Mouse (Mus musculus): ENCODE measurements around the gene Rps28. TPM values are rescaled to one million over a fixed set of nuclear protein-coding genes. Genes with fewer than 3 reads are reported as not detected.

The Rps28 gene
- polyA plus RNA-seq, 1 experiment from 2014 or later: 1,053 TPM

Other genes starting within 250 kb of the Rps28 start
- 40.5 and 42.4 TPM in 2 replicates for gene Zfp414, start 195.5 kb downstream of the Rps28 start, polyA plus RNA-seq (2015; fragmentation: Nextera tagmentation; extraction: Ambion mirVana)
- 0.27 and 0.34 TPM in 2 replicates for gene Pram1, start 186.5 kb downstream of the Rps28 start, polyA plus RNA-seq (2015; fragmentation: Nextera tagmentation; extraction: Ambion mirVana)
- gene Hnrnpm, start 137.7 kb downstream of the Rps28 start, polyA plus RNA-seq (2015; fragmentation: Nextera tagmentation; extraction: Ambion mirVana): 274 and 281 TPM in 2 replicates
- gene March2, start 105.9 kb downstream of the Rps28 start, polyA plus RNA-seq (2015; fragmentation: Nextera tagmentation; extraction: Ambion mirVana): 62.6 and 65.6 TPM in 2 replicates
- gene Rab11b, start 64.0 kb downstream of the Rps28 start, polyA plus RNA-seq (2015; fragmentation: Nextera tagmentation; extraction: Ambion mirVana): 257 and 267 TPM in 2 replicates
- 53.1 and 62.9 TPM in 2 replicates for gene Angptl4, start 42.7 kb downstream of the Rps28 start, polyA plus RNA-seq (2015; fragmentation: Nextera tagmentation; extraction: Ambion mirVana)
- 29.4 and 32.3 TPM in 2 replicates for gene Kank3, start 14.0 kb downstream of the Rps28 start, polyA plus RNA-seq (2015; fragmentation: Nextera tagmentation; extraction: Ambion mirVana)
- 404 and 428 TPM in 2 replicates for gene Ndufa7, start within 50 bp of the Rps28 start, polyA plus RNA-seq (2015; fragmentation: Nextera tagmentation; extraction: Ambion mirVana)
- 53.1 and 54.8 TPM in 2 replicates for gene Cd320, start 18.5 kb upstream of the Rps28 start, polyA plus RNA-seq (2015; fragmentation: Nextera tagmentation; extraction: Ambion mirVana)
- gene Gm7029, start 49.3 kb upstream of the Rps28 start, polyA plus RNA-seq (2015; fragmentation: Nextera tagmentation; extraction: Ambion mirVana): not detected in 2 replicates
- gene Kifc1, start 66.1 kb upstream of the Rps28 start, polyA plus RNA-seq (2015; fragmentation: Nextera tagmentation; extraction: Ambion mirVana): 3.5 and 7.7 TPM in 2 replicates
- gene Platr17, start 80.6 kb upstream of the Rps28 start, polyA plus RNA-seq (2015; fragmentation: Nextera tagmentation; extraction: Ambion mirVana): 0.19 and 0.30 TPM in 2 replicates
- 47.2 and 55.7 TPM in 2 replicates for gene Daxx, start 84.9 kb upstream of the Rps28 start, polyA plus RNA-seq (2015; fragmentation: Nextera tagmentation; extraction: Ambion mirVana)
- 42.1 and 46.3 TPM in 2 replicates for gene Tapbp, start 91.3 kb upstream of the Rps28 start, polyA plus RNA-seq (2015; fragmentation: Nextera tagmentation; extraction: Ambion mirVana)
- 14.0 and 15.5 TPM in 2 replicates for gene Zbtb22, start 91.3 kb upstream of the Rps28 start, polyA plus RNA-seq (2015; fragmentation: Nextera tagmentation; extraction: Ambion mirVana)
- 51.8 and 58.5 TPM in 2 replicates for gene Rgl2, start 105.0 kb upstream of the Rps28 start, polyA plus RNA-seq (2015; fragmentation: Nextera tagmentation; extraction: Ambion mirVana)
- gene Pfdn6, start 115.8 kb upstream of the Rps28 start, polyA plus RNA-seq (2015; fragmentation: Nextera tagmentation; extraction: Ambion mirVana): 132 and 139 TPM in 2 replicates
- gene Wdr46, start 116.1 kb upstream of the Rps28 start, polyA plus RNA-seq (2015; fragmentation: Nextera tagmentation; extraction: Ambion mirVana): 31.4 and 36.0 TPM in 2 replicates
- 5.9 and 8.3 TPM in 2 replicates for gene B3galt4, start 126.9 kb upstream of the Rps28 start, polyA plus RNA-seq (2015; fragmentation: Nextera tagmentation; extraction: Ambion mirVana)
- gene Vps52, start 131.2 kb upstream of the Rps28 start, polyA plus RNA-seq (2015; fragmentation: Nextera tagmentation; extraction: Ambion mirVana): 46.5 and 50.4 TPM in 2 replicates
- 1,572 and 1,837 TPM in 2 replicates for gene Rps18, start 131.4 kb upstream of the Rps28 start, polyA plus RNA-seq (2015; fragmentation: Nextera tagmentation; extraction: Ambion mirVana)
- gene H2-K1, start 175.8 kb upstream of the Rps28 start, polyA plus RNA-seq (2015; fragmentation: Nextera tagmentation; extraction: Ambion mirVana): 25.5 and 31.3 TPM in 2 replicates
- 18.1 and 18.9 TPM in 2 replicates for gene Ring1, start 200.1 kb upstream of the Rps28 start, polyA plus RNA-seq (2015; fragmentation: Nextera tagmentation; extraction: Ambion mirVana)
- gene H2-Ke6, start 203.5 kb upstream of the Rps28 start, polyA plus RNA-seq (2015; fragmentation: Nextera tagmentation; extraction: Ambion mirVana): 45.0 and 50.3 TPM in 2 replicates
- 258 and 259 TPM in 2 replicates for gene Slc39a7, start 207.1 kb upstream of the Rps28 start, polyA plus RNA-seq (2015; fragmentation: Nextera tagmentation; extraction: Ambion mirVana)
- gene Rxrb, start 207.2 kb upstream of the Rps28 start, polyA plus RNA-seq (2015; fragmentation: Nextera tagmentation; extraction: Ambion mirVana): 44.4 and 52.5 TPM in 2 replicates
- gene Col11a2, start 214.9 kb upstream of the Rps28 start, polyA plus RNA-seq (2015; fragmentation: Nextera tagmentation; extraction: Ambion mirVana): 94.4 and 96.5 TPM in 2 replicates